Mouse (Mus musculus) stomach, postnatal 0 days (tissue): Measurements from ENCODE around the gene Magi2.

Experiments
- CTCF ChIP-seq: IDR thresholded peaks from 2 replicates; pipeline ENCODE4 v1.5.1; 2016; ENCODE audit warnings: antibody characterized with exemption, low read depth, mild to moderate bottlenecking, moderate library complexity
- EP300 ChIP-seq: optimal IDR thresholded peaks from 2 replicates; pipeline ENCODE3; 2016; ENCODE audit warnings: antibody characterized with exemption

DNA sequence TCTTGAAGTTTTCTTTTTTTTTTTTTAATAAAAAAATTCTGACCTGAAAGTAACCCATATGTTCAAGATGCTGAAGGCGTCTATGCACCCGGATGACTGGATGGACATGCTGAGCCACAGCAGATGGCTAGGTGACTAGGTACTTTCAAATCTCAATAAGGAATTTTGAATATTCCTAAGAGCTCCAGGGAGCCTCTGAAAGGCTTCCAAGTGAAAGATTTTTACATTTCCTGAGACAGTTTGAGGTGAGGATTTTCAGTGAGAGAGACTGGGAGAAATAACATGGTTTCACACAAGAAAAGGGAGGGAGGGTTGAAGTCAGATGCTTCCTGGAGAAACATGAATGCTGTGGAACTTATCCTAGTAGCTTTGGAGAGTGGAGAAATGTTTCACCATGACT lies 1048.8 kb downstream of the Magi2 start:
- TF ChIP-seq CTCF (no peak), EP300 (no peak)
